Mouse (Mus musculus): Measurements from ENCODE around the gene Gm11037. TPM values are rescaled to one million over a fixed set of nuclear protein-coding genes. Genes with fewer than 3 reads are reported as not detected.

The Gm11037 gene
- polyA plus RNA-seq, 1 experiment from 2014 or later = not detected

DNA sequence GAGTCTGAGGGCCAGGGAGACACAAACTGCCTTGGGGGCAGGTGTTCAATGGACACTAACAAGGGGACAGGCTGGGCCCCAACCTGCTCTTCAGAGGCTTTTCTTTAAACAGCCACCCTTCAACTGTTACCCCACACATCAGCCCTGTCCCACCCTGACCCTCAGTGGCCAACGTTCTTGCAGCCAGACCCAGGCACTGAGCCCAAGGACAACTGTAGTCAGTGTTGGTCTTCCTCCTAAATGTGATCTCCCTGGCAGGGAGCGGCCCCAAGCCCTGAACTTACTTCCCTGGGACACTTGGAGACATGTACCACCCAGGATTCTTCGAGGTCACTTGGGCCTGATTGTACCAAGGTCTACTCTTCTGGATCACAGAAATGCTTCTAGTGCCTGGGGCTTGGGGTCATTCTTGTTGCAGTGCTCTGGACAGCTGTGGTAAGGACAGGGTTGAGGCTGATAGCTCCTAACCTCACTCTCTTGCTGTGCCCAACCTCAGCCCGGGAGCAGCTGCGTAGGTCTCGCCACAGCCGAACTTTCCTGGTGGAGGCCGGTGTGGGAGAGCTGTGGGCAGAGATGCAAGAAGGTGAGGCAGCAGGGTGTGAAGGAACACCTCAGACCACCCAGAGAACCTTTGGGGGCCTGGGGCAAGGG lies 8.2 kb downstream of the Gm11037 start:
- H3K27ac ChIP-seq (ENCODE audit: poor library complexity, severe bottlenecking) = no peak overlapping the region
- peaks cover 56% of the 10 kb centered on the region for H3K36me3 ChIP-seq
- no peak for ATAC-seq (ENCODE audit: insufficient number of reproducible peaks, low FRiP score)
- WGBS = 86% methylated on average over 8 of the region's 8 CpGs
- H3K4me2 ChIP-seq = no peak overlapping the region
- H3K9ac ChIP-seq = no peak overlapping the region
- no peaks in the 10 kb centered on the region for H3K27me3 ChIP-seq (replicated peaks)
- H3K4me3 ChIP-seq = no peak overlapping the region
- H3K4me1 ChIP-seq (replicated peaks) = peaks cover 38% of the 10 kb centered on the region
- H3K9me3 ChIP-seq (replicated peaks) = no peaks in the 10 kb centered on the region

DNA sequence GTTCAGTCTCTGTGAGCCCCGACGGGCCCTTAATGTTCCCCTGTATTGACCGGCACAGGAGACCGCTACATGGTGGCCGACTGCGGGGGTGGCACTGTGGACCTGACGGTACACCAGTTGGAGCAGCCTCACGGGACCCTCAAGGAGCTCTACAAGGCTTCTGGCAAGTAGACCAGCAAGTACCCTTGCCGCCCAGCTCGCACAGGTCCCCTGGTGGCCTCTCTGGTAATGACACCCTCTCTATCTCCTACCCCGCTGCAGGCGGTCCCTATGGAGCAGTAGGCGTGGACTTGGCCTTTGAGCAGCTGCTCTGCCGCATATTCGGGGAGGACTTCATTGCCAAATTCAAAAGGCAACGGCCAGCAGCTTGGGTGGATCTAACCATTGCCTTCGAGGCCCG lies 9.3 kb downstream of the Gm11037 start:
- Histone ChIP-seq H3K9me3 (replicated peaks) (no peaks in the 10 kb centered on the region), H3K9ac (no peak overlapping the region), H3K4me3 (no peak overlapping the region), H3K36me3 (peaks cover 65% of the 10 kb centered on the region), H3K4me1 (replicated peaks) (peaks cover 33% of the 10 kb centered on the region), H3K4me2 (peak overlapping the region; percentile 29; the same call in 1 of the 2 replicates), H3K27ac (ENCODE audit: poor library complexity, severe bottlenecking) (no peak overlapping the region), H3K27me3 (replicated peaks) (no peaks in the 10 kb centered on the region)
- ATAC-seq (ENCODE audit: insufficient number of reproducible peaks, low FRiP score) = peak; percentile 44; the same call in 1 of the 2 replicates
- 26% methylated on average over 18 of the region's 18 CpGs for whole genome bisulfite sequencing

DNA sequence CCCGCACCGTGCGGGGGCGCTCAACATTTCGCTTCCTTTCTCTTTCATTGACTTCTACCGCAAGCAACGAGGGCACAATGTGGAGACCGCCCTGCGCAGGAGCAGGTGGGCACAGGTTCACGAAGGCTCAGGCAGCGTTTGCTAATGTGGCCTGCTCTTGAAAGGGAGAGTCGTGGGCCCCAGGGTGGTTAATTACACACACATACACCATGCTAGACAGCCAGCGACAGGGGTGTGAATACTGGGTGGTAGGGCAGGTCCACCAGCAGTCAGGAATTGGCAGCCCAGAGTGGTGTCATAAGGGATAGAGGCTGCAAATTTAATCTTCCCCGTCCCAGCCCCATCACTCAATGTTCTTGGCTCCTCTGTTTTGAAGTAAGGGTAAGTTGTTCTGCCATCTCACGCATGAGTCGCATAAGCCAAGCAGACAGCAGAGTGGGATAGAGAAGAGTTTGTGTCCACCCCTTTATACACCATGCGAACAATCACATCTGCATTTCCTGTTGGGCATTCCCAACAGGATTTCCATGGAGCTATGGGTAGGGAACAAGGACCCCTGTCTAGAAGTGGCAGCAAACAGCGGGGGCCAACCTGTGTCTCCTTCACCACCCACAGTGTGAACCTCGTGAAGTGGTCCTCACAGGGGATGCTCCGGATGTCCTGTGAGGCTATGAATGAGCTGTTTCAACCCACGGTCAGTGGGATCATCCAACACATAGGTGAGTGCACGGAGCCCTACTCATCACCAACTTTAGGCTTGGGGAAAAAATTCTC lies 9.9 kb downstream of the Gm11037 start:
- 71% methylated on average over 22 of the region's 22 CpGs for WGBS
- Histone ChIP-seq H3K9me3 (replicated peaks) (no peaks in the 10 kb centered on the region), H3K36me3 (peaks cover 68% of the 10 kb centered on the region), H3K27ac (ENCODE audit: poor library complexity, severe bottlenecking) (no peak overlapping the region), H3K4me1 (replicated peaks) (peaks cover 36% of the 10 kb centered on the region), H3K4me2 (peak overlapping the region; percentile 29; the same call in 1 of the 2 replicates), H3K27me3 (replicated peaks) (no peaks in the 10 kb centered on the region), H3K4me3 (no peak overlapping the region), H3K9ac (no peak overlapping the region)
- ATAC-seq (ENCODE audit: insufficient number of reproducible peaks, low FRiP score) = no peak

DNA sequence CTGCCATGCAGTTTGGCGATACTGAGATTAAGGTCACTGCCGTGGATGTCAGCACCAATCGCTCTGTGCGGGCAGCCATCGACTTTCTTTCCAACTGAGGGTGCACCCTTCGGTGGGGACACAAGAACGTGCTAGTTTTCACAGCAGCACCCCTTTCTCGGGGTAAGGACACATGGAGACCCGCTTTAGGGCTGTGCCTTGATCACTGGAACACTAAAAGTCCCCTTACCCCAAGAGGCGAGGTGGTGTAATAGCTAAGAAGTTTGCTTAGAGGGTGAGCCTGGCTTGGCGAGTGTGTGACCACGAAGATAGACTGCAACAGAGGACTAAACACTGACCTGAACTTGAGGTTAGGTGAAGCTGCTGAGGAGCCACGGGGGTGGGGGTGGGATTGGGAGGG lies 11.8 kb downstream of the Gm11037 start:
- Histone ChIP-seq H3K36me3 (peaks cover 77% of the 10 kb centered on the region), H3K4me2 (no peak overlapping the region), H3K27me3 (replicated peaks) (no peaks in the 10 kb centered on the region), H3K4me1 (replicated peaks) (peaks cover 32% of the 10 kb centered on the region), H3K9ac (0 out of 2 replicates have a peak overlapping the region, but pooled peaks have one; percentile 11), H3K9me3 (replicated peaks) (no peaks in the 10 kb centered on the region), H3K27ac (ENCODE audit: poor library complexity, severe bottlenecking) (no peak overlapping the region), H3K4me3 (no peak overlapping the region)
- WGBS = 48% methylated on average over 13 of the region's 13 CpGs
- ATAC-seq (ENCODE audit: insufficient number of reproducible peaks, low FRiP score) = no peak

DNA sequence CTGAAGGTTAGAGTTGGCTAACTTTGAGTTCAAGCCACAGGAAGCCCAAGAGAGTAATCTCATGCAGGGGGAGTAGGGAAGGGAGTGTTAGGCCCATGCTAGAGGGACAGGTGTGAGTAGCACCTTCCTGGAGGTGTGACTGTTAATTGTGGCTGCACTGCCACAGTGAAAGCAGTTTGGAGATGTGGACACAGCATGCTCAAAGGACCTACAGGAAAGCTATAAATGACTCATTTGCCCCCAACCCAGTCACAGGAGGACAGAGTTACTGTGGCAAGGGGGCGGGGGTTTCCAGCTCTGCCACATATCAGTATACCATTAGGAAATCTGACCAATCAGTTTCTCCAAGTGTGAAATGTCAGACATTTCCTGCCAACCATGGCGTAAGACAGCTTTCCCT lies 12.2 kb downstream of the Gm11037 start:
- Histone ChIP-seq H3K9me3 (replicated peaks) (no peaks in the 10 kb centered on the region), H3K27me3 (replicated peaks) (no peaks in the 10 kb centered on the region), H3K4me1 (replicated peaks) (peaks cover 27% of the 10 kb centered on the region), H3K27ac (ENCODE audit: poor library complexity, severe bottlenecking) (no peak overlapping the region), H3K9ac (no peak overlapping the region), H3K4me2 (no peak overlapping the region), H3K36me3 (peaks cover 81% of the 10 kb centered on the region), H3K4me3 (no peak overlapping the region)
- no peak for ATAC-seq (ENCODE audit: insufficient number of reproducible peaks, low FRiP score)
- WGBS = 73% methylated on average over 2 of the region's 2 CpGs

DNA sequence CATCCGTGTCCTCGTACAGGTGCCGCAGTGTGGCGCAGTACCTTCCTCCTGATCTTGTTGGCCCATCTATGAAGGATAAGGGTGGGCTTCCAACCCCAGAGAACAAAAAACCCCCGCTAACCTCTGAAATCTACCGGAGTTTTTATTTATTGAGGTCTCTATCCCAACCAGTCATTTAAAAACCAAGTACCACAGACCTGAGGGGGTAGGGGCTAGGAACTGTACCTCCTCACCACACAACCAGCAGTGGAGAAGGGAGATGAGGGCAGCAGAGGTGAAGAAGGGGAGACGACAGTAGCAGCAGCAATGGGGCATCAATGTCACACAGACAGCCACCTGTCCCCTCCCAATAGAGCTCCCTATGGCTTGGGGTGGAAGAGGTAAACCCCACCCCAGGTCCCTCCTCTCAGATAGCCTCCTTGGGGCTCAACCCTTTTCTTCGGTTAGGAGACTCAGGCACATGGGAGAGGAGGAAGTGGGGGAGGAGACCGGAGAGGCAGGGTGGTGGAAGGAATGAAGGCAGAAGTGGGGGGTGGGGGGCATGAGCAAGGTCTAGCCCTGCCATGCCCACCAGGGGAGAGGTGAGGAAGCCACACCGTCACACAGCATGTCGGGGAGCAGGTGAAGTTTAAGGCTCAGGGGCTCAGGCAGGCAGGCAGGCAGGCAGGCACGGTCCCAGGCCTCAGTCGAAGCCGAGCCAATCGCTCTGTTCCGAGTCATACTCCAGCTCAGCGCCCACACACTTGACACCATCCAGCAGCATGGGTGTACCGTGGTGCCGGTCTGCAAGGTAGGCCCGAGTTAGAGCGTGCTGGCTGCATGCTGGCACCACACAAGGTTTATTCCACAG lies 13.1 kb downstream of the Gm11037 start:
- ATAC-seq (ENCODE audit: insufficient number of reproducible peaks, low FRiP score) = no peak
- H3K36me3 ChIP-seq = peaks cover 85% of the 10 kb centered on the region
- no peaks in the 10 kb centered on the region for H3K9me3 ChIP-seq (replicated peaks)
- H3K27ac ChIP-seq (ENCODE audit: poor library complexity, severe bottlenecking) = no peak overlapping the region
- WGBS = 77% methylated on average over 21 of the region's 21 CpGs
- peaks cover 22% of the 10 kb centered on the region for H3K4me1 ChIP-seq (replicated peaks)
- no peaks in the 10 kb centered on the region for H3K27me3 ChIP-seq (replicated peaks)
- H3K4me2 ChIP-seq = no peak overlapping the region
- no peak overlapping the region for H3K9ac ChIP-seq
- H3K4me3 ChIP-seq = no peak overlapping the region

DNA sequence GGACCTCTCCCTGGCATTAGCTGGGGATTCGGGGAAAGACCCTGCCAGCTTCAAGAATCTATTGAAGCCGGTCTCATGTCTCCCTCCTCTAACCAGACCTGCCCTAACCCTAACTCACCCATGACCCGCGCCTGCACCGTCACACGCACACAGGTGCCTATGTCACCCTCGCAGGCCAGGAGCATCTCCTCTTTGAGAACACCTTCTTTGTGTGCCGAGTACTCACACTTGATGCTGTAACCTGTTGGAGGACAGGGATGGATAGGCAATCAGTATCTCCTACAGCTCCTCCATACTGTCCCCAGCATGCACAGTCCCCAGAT lies 13.7 kb downstream of the Gm11037 start:
- Histone ChIP-seq H3K27ac (ENCODE audit: poor library complexity, severe bottlenecking) (no peak overlapping the region), H3K4me1 (replicated peaks) (peaks cover 22% of the 10 kb centered on the region), H3K4me2 (no peak overlapping the region), H3K9ac (no peak overlapping the region), H3K27me3 (replicated peaks) (no peaks in the 10 kb centered on the region), H3K9me3 (replicated peaks) (no peaks in the 10 kb centered on the region), H3K4me3 (no peak overlapping the region), H3K36me3 (peaks cover 84% of the 10 kb centered on the region)
- 94% methylated on average over 8 of the region's 8 CpGs for WGBS
- ATAC-seq (ENCODE audit: insufficient number of reproducible peaks, low FRiP score) = no peak

- H3K9me3 ChIP-seq (replicated peaks) = no peaks in the 10 kb centered on the region
- H3K36me3 ChIP-seq = peaks cover 92% of the 10 kb centered on the region
- no peaks in the 10 kb centered on the region for H3K27me3 ChIP-seq (replicated peaks)
- H3K4me2 ChIP-seq = no peak overlapping the region
- ATAC-seq (ENCODE audit: insufficient number of reproducible peaks, low FRiP score) = peak; percentile 7; the same call in 1 of the 2 replicates
- H3K4me3 ChIP-seq = no peak overlapping the region
- peaks cover 30% of the 10 kb centered on the region for H3K4me1 ChIP-seq (replicated peaks)
- 71% methylated on average over 8 of the region's 8 CpGs for WGBS
- H3K9ac ChIP-seq = no peak overlapping the region
- H3K27ac ChIP-seq (ENCODE audit: poor library complexity, severe bottlenecking) = no peak overlapping the region
Measured at GRCm38 (mm10) chr2:131148353-131149253, 15.3 kb downstream of the Gm11037 start.

DNA sequence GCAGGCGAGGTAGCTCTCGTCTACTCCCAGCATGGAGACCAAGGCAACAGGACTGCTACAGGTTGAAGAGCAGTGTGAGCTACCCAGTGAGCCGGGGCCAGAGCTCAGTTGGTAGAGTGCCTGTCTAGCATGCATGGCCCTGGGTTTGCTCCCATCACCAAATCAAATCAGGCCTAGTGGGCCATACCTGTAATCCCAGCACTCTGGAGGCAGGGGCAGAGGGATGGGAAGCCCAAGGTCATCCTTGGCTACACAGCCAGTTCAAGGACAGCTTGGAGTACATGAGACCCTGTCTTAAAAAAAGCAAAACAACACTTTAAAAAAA lies 15.9 kb downstream of the Gm11037 start:
- H3K9me3 ChIP-seq (replicated peaks) = no peaks in the 10 kb centered on the region
- H3K4me2 ChIP-seq = no peak overlapping the region
- WGBS = 86% methylated on average over 3 of the region's 3 CpGs
- peaks cover 88% of the 10 kb centered on the region for H3K36me3 ChIP-seq
- H3K4me1 ChIP-seq (replicated peaks) = peaks cover 30% of the 10 kb centered on the region
- no peak overlapping the region for H3K4me3 ChIP-seq
- no peak overlapping the region for H3K27ac ChIP-seq (ENCODE audit: poor library complexity, severe bottlenecking)
- no peaks in the 10 kb centered on the region for H3K27me3 ChIP-seq (replicated peaks)
- H3K9ac ChIP-seq = no peak overlapping the region
- no peak for ATAC-seq (ENCODE audit: insufficient number of reproducible peaks, low FRiP score)

GRCm38 (mm10) chr2:131152166-131152730 lies 19.0 kb downstream of the Gm11037 start:
- 73% methylated on average over 7 of the region's 7 CpGs for WGBS
- H3K27ac ChIP-seq (ENCODE audit: poor library complexity, severe bottlenecking) = no peak overlapping the region
- no peak overlapping the region for H3K4me3 ChIP-seq
- H3K27me3 ChIP-seq (replicated peaks) = no peaks in the 10 kb centered on the region
- H3K36me3 ChIP-seq = peaks cover 65% of the 10 kb centered on the region
- H3K9me3 ChIP-seq (replicated peaks) = no peaks in the 10 kb centered on the region
- H3K9ac ChIP-seq = no peak overlapping the region
- peaks cover 25% of the 10 kb centered on the region for H3K4me1 ChIP-seq (replicated peaks)
- no peak overlapping the region for H3K4me2 ChIP-seq
- peak; percentile 81 for ATAC-seq (ENCODE audit: insufficient number of reproducible peaks, low FRiP score)
